Mouse (Mus musculus) spleen, adult 12 weeks (tissue): ENCODE data around the gene Prodh2.
"Not testable (repeated sequence)": the region's sequence is repeated elsewhere in the genome, so short reads cannot be mapped to it uniquely, and the experiment has no call there.

Source experiments
- DNase-seq: peaks from one replicate; pipeline ENCODE4 v3.0.0; 2022; ENCODE audit warnings: low spot score

Gene Prodh2

DNA sequence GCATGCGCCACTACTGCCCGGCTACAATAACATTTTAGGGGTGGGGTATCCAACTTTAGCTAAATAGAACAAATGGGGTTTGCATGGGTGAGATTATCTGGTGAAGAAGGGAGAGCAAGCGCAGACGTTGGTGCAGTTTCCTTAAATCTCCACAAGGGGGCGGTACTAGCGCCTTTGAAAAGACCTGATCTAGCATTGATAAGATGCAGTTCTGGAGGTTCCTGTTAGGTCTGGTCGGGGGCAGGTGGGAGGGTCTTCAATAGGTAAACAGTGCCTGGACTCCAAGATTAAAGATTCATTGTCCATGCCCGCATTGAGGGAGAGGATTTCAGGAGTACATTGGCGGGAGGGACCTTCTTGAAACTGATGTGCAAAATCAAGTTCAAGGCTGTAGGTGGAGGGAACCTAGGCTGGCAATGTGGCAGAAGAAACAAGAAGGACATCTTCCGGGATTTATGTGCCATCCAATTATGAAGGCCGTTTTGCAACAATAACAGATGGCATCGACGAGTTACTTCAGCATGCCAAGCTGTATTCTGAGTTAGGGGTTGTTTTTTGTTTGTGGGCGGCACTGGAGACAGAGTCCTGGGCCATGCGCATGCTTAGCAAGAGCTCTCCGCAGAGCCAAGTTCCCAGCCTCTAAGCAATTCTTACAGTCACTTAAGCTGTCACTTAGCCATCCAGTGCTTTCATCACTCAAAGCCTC lies 3.0 kb upstream of the Prodh2 start:
- peak; percentile 29 for DNase-seq

GRCm38 (mm10) chr7:30490957-30491307 lies 2.5 kb upstream of the Prodh2 start:
- DNase-seq, result no peak

GRCm38 (mm10) chr7:30492765-30493164 lies 657 bp upstream of the Prodh2 start:
- DNase-seq, result peak; percentile 59

- not testable (repeated sequence) for DNase-seq
These were observed 2.2 kb downstream of the Prodh2 start for GRCm38 (mm10) chr7:30495506-30496042.

DNA sequence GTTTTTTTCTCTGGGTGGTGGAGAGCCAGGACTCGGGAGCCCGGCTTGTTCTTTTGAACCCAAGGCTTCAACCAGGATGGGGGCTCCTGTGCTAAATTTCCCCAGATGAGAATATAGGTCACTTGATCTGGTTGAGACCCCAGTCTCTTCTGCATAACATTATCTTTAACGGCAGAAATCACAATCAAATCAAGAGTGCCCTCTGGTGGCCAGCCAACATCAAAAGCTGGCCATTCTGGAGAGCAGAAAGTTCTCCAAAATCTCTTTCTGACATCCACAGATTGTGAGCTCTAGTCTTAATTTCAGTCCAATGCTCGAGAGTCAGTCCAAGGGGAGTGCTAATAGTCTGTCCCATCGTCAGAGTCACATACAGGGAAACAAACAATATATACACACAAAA lies 7.7 kb downstream of the Prodh2 start:
- not testable (repeated sequence) for DNase-seq

GRCm38 (mm10) chr7:30508061-30508460 lies 14.6 kb downstream of the Prodh2 start:
- DNase-seq, result no peak

DNA sequence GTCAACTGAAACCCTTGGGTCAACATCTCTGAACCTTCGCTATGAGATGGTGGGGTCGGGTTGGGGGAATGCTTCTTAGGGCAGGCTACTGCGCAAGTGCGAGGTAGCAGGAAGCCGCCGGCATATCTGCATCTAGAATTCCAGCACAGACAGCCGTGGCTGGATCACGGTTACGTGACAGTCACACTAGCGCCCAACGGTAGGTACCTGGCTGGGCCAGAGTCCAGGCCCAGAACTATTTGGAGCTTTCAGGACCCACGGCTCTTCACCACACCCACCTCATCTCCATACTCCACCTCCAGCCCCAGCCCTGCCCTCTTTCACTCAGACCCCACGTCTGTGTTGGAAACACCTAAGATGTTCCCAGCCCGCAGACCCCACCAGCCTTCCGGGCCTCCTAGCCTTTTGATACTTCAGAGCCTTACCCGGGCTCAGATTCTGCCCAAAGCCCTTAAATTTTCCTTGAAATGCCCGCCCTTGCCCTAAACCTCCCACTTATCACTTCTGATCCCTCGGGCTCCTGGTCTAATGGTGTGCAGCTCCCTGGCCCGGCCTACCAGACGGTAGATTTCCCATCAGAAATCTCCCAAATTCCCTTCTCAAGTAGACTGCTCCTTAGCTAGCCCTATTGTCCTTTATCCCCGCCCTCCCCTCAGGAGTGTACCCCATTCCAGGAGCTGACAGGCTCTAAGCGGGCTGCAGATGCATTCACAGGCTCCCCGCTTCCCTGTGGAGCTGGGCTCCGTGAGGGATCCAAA lies 21.8 kb downstream of the Prodh2 start:
- DNase-seq, result no peak

DNA sequence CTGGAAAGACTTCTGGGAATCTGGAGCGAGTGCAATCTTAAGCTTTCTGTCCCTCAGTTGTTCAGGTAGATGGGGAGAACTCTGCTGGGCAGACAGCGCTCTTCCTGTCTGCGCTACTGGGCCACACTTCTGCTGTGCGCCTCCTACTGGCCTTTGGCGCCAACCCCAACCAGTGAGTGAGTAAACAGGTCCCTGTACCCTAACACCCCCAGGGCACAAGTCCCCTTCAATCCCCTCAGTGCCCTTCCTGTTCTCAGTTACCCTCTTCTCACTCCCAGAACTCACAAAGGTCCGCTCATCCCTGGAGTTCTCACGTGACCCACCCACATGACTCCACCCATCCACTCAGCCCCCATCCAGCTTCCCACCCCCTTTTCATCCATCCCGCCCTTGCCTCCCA lies 24.9 kb downstream of the Prodh2 start:
- DNase-seq, result no peak

DNA sequence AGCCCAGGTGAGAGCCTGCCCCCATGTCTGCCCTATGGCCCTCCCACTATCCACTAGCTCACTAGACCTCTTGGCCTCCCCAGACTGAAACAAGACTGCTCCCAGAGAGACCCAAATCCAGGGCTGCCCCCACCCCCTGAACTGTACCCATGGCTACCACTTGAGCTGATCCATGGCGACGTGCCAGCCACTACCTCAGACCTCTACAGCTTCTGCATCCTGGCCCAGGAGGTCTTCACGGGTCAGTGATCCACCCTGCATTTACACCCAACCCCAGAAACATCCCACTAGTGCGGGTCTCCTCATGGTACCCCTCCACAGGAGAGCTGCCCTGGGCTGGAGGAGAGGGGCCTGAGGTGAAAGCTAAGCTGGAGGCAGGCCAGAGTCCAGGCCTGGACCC lies 27.0 kb downstream of the Prodh2 start:
- no peak for DNase-seq

- DNase-seq, result no peak
These were observed 27.4 kb downstream of the Prodh2 start for GRCm38 (mm10) chr7:30520856-30521255.

DNA sequence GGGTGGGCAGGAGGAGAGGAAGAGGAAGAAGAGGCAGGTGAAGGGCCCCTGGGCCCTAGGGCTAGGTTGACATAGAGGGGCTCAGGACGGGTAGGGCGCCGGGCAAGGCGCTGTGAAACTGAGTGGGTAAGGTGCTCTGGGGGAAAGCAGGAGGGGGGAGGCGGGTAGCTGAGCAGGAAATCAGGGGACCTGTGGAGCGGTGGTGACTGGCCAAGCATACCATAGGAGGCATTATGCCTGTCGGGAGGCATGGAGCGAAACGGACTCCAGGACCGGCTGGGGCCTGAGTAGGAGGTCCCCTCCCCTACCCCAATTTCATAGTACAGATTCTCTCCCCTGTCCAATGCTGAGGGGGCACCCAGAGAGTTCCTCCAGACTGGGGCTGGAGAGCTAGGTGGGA lies 29.4 kb downstream of the Prodh2 start:
- no peak for DNase-seq

DNA sequence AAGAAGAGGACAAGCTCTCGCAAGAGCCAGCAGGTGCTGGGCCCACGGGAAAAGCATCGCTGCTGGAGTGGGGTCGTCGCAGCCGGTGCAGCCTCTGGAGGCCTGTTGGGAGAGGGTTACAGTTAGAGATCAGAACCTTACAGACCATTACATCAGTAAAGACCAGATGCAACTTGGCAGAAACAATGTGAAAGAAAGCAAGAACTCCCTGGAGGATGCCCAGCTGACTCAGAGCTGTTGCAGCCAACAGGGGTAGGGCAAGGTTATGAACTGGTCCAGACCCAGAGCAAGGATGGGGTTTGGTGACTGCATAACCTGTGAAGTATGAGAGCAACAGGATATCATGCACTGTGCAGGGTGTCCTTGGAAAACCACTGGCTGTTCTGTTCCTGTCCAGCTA lies 31.1 kb downstream of the Prodh2 start:
- DNase-seq, result no peak

DNA sequence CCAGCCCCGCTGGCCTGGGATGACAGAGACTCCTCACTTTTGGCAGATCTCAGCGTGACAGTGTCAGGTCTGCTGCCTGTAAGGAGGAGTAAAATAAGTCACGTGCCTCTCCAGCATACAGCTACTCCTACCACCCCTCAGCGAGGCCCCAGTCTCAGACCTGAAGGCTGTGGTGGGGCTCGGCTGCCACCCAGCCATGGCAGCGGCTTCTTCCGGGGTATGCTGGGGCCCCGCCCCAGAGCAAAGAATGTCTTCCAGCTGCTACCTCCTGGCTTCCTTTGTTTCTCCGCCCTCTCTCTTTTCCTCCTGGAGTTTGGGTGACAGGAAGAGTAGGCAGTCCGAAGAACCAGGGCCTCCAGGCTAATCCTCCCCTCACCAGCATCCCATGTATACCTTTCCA lies 32.5 kb downstream of the Prodh2 start:
- DNase-seq, result no peak

- no peak for DNase-seq
These were observed 33.0 kb downstream of the Prodh2 start for GRCm38 (mm10) chr7:30526399-30526798.

- DNase-seq, result no peak
These were observed 33.6 kb downstream of the Prodh2 start for GRCm38 (mm10) chr7:30526981-30527380.

- no peak for DNase-seq
These were observed 37.9 kb downstream of the Prodh2 start for GRCm38 (mm10) chr7:30531291-30531815.

GRCm38 (mm10) chr7:30532931-30533330 lies 39.5 kb downstream of the Prodh2 start:
- DNase-seq, result no peak

DNA sequence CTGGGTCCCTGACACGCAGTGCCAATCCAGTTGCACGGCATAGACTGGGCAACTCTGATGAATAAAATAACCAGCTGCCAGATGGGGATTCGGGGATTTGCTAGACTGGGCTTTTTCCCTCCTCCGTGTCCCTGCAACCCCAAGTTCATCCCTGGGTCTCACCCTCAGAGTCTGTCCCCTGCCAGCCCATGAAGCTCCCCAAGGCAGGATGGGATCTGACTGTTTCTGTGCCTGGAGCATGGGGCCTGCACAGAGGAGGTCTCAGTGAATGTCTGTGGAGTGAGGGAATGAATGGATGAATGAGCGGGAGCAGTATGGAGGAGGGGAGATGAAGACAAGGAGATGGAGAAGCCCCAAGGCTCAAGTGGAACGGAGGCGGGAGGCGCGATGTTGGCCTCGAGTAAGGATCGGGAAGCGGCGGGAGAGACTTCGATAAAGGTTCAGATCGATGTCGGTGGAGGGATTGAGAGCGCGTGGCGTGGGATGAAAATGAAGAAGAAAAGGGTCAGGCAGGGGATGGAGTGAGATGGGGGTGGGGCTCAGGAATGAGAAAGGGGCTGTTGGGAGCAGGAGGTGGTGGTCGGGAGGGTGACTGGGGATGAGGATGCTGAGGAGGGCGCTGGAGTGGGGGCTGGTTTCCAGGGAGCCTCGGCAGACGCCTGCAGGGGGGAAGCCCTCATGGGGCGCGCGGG lies 40.7 kb downstream of the Prodh2 start:
- DNase-seq, result no peak

- DNase-seq, result peak; percentile 91
These were observed 41.5 kb downstream of the Prodh2 start, which contains the start of gene Arhgap33 for GRCm38 (mm10) chr7:30534633-30535577. Gene Arhgap33 (minus strand): TSS chr7:30535060.

GRCm38 (mm10) chr7:30540572-30540971 lies 47.1 kb downstream of the Prodh2 start:
- DNase-seq, result no peak

- no peak for DNase-seq
These were observed 50.9 kb downstream of the Prodh2 start for GRCm38 (mm10) chr7:30544327-30544726.
